ENCODE assay signal across 18 mouse cellular contexts in the genomic region with DNA sequence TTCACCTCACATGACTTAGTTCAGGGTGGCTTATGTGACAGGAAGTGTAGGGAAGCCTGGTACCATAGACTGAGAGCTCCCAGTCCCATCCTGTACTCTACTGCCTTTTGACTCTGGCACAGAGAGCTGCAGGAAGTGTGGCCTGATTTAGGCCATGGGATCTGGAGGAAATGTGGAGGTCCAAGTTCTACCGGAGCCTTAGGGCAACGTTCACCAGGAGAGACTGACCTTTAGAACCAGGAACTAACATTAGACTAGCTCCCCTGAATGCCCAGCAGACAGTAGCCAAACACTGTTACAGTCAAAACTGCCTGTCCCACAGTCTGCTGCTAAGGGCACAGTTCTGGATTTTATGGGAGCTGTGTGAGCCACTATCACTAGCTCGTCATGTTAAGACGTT. TPM values are rescaled to one million over a fixed set of nuclear protein-coding genes. Genes with fewer than 3 reads are reported as not detected.
"Had no signal": no experiment of that assay in that cellular context is flagged by ENCODE, and none has a peak within 500 bp of the region (broad histone marks: within the 10 kb centered on the region; RNA-seq: fewer than 3 reads in every experiment).

No protein-coding gene starts in this region.

RNA-seq across cellular contexts. Expression of a gene that starts 27.4 kb away (rescaled TPM):
- polyA plus RNA-seq: frontal cortex, adult 2 months; heart, embryonic 10.5 days; heart, embryonic 12.5 days; heart, embryonic 14.5 days; heart, embryonic 16.5 days; hindbrain, embryonic 10.5 days; hindbrain, embryonic 12.5 days; hindbrain, embryonic 14.5 days; inflammation-experienced regulatory T-cells, adult 6 months; intestine, embryonic 15.5 days; kidney, embryonic 15.5 days; kidney, postnatal 0 days; limb, embryonic 10.5 days; limb, embryonic 12.5 days; limb, embryonic 14.5 days; liver, embryonic 12.5 days; liver, embryonic 14.5 days; liver, embryonic 16.5 days had no signal
